Comparison of ENCODE assay signal across 8 mouse cellular contexts in genomic region chr5:65697836-65698758, GRCm38 (mm10). TPM values are rescaled to one million over a fixed set of nuclear protein-coding genes. Genes with fewer than 3 reads are reported as not detected.
DNase-seq lines count a peak whose midpoint lies in the region; ATAC-seq and TF ChIP-seq lines count a peak whose summit lies in the region.

Gene Pds5a (minus strand): TSS chr5:65698273.

- 0 out of 2 replicates have a peak, but pooled peaks have one; percentile 15 for TF ChIP-seq CTCF in cortical plate, adult 2 months (IDR thresholded peaks at IDR 0.05; ENCODE audit: extremely low read depth, insufficient read depth, low read length)

- DNase-seq in gastrocnemius, postnatal 10 days: peak; percentile 88
- peak; percentile 92 for DNase-seq in induced T-regulatory cell, adult 2 months (ENCODE audit: low read depth)
- DNase-seq in left cerebral cortex, adult 9 months (ENCODE audit: low spot score in 2 of 2): peak; percentile 42 to 69
- peak; percentile 87 for DNase-seq in right cerebral cortex, postnatal 14 days
- peak; percentile 79 to 82 for DNase-seq in urinary bladder, postnatal 36 days (ENCODE audit: low spot score in 2 of 2)

- H3K27ac ChIP-seq in cortical plate, adult 2 months (ENCODE audit: insufficient read depth, low read length): peak within 1 kb of the TSS; percentile 88

- no peak for TF ChIP-seq POLR2A in cortical plate, adult 2 months (IDR thresholded peaks at IDR 0.05; ENCODE audit: extremely low read depth, insufficient read depth, low read length)

- H3K4me1 ChIP-seq in cortical plate, adult 2 months (ENCODE audit: control insufficient read depth, insufficient read depth, low read length): peaks cover 4% of the 10 kb centered on the region

- ATAC-seq in activated CD4-positive, CD25-positive, alpha-beta regulatory T cell, adult 4 months: peak; percentile 70
- ATAC-seq in megakaryocyte progenitor cell, adult 5-6 weeks (replicated peaks; ENCODE audit: poor library complexity): peak; percentile 79

- H3K4me3 ChIP-seq in cortical plate, adult 2 months (ENCODE audit: insufficient read depth, low read length): peak within 1 kb of the TSS; percentile 89

RNA-seq across cellular contexts. Expression of gene Pds5a, which starts in this region (rescaled TPM):
- 100 to 1,000 TPM in 1 of 2 experiments, 10 to 100 TPM in 1; 67.6 to 104 TPM for polyA plus RNA-seq in activated CD4-positive, CD25-positive, alpha-beta regulatory T cell, adult 4 months (2017; shearing (Covaris generic))
- 53.7 and 57.2 TPM in 2 replicates for polyA plus RNA-seq in cortical plate, adult 2 months (2012; rRNA removed)
- total RNA-seq in gastrocnemius, postnatal 10 days (2021): 10 to 100 TPM; 47.5 to 59.1 TPM
- 215 and 245 TPM in 2 replicates for total RNA-seq in megakaryocyte progenitor cell, adult 5-6 weeks (2015)
- total RNA-seq in megakaryocyte progenitor cell, adult 5-6 weeks (2017): 189 and 232 TPM in 2 replicates

Comparison
In these comparisons a context has a peak if more than half of its experiments do, and no peak if none do; other contexts are left out.
1. Peak in every context shown above with its lines: DNase-seq, ATAC-seq, H3K4me3 ChIP-seq and H3K27ac ChIP-seq.